Mouse (Mus musculus) right cerebral cortex, postnatal 14 days (tissue): ENCODE measurements around the gene Tex14.

Experiments used
- DNase-seq: peaks from one replicate; pipeline ENCODE4 v3.0.0; 2022

Tex14 gene

GRCm38 (mm10) chr11:87574520-87575180, 169.8 kb downstream of the Tex14 start:
- no peak for DNase-seq

- no peak for DNase-seq
Observed at GRCm38 (mm10) chr11:87577601-87578248, 172.9 kb downstream of the Tex14 start.

- peak; percentile 63 for DNase-seq
Observed at GRCm38 (mm10) chr11:87578249-87578962, 173.5 kb downstream of the Tex14 start.

- DNase-seq, result no peak
Observed at GRCm38 (mm10) chr11:87578963-87579601, 174.2 kb downstream of the Tex14 start.

GRCm38 (mm10) chr11:87579713-87580112, 174.8 kb downstream of the Tex14 start:
- no peak for DNase-seq

GRCm38 (mm10) chr11:87580543-87581085, 175.7 kb downstream of the Tex14 start:
- no peak for DNase-seq

GRCm38 (mm10) chr11:87581161-87581865, 176.4 kb downstream of the Tex14 start:
- no peak for DNase-seq

- DNase-seq, result no peak
Observed at GRCm38 (mm10) chr11:87581933-87582710, 177.3 kb downstream of the Tex14 start.

GRCm38 (mm10) chr11:87583291-87584034, 178.6 kb downstream of the Tex14 start:
- no peak for DNase-seq

GRCm38 (mm10) chr11:87584711-87585505, 180.0 kb downstream of the Tex14 start:
- no peak for DNase-seq

GRCm38 (mm10) chr11:87587211-87587874, 182.5 kb downstream of the Tex14 start:
- DNase-seq, result no peak

- DNase-seq, result no peak
Observed at GRCm38 (mm10) chr11:87589605-87590004, 184.7 kb downstream of the Tex14 start.

GRCm38 (mm10) chr11:87590841-87591525, 186.1 kb downstream of the Tex14 start:
- DNase-seq, result peak; percentile 25

GRCm38 (mm10) chr11:87591526-87592353, 186.9 kb downstream of the Tex14 start, which contains the start of gene Mtmr4:
Mtmr4 (plus strand) TSS chr11:87592162.
- DNase-seq, result peak; percentile 98

GRCm38 (mm10) chr11:87592354-87592695, 187.5 kb downstream of the Tex14 start:
- no peak for DNase-seq

GRCm38 (mm10) chr11:87592713-87593598, 188.1 kb downstream of the Tex14 start:
- no peak for DNase-seq

GRCm38 (mm10) chr11:87595327-87595841, 190.5 kb downstream of the Tex14 start:
- DNase-seq, result peak; percentile 78
